Mouse (Mus musculus) ES-Bruce4 (cell line): ENCODE measurements around the gene Rapgef4.

Experiments used
- CTCF ChIP-seq: IDR thresholded peaks from one replicate; pipeline ENCODE4 v1.8.1; 2011; ENCODE audit warnings: low read depth, low read length
- EP300 ChIP-seq: IDR thresholded peaks from 2 replicates; pipeline ENCODE4 v1.6.1; 2011; ENCODE audit warnings: low read depth, low read length; ENCODE audit not compliant: insufficient read depth
- POLR2A ChIP-seq: IDR thresholded peaks from one replicate; pipeline ENCODE4 v1.8.1; 2011; ENCODE audit warnings: low read length; ENCODE audit not compliant: insufficient read depth

- no peak for TF ChIP-seq POLR2A
- TF ChIP-seq CTCF, result no peak
- no peak for TF ChIP-seq EP300
Observed at GRCm38 (mm10) chr2:72158691-72159225, 177.7 kb downstream of the Rapgef4 start.
